Mouse (Mus musculus) embryonic stem cell, embryonic (primary cell): ENCODE measurements around the gene Il20rb.

Source experiments
- CTCF ChIA-PET, 4 experiments: fragments of 300-600 bp in 2 of 4; fragments of 350-600 bp in 2 of 4; sonication (Branson Sonifier 250); formaldehyde crosslinking; loops; one replicate each; lab custom pipeline; 2022; ENCODE audit warnings: inconsistent platforms in 2 of 4; lab: Charles Lee
- POLR2A ChIA-PET, 4 experiments: fragments of 300-600 bp in 2 of 4; fragments of 350-600 bp in 2 of 4; sonication (Branson Sonifier 250); formaldehyde crosslinking; loops; one replicate each; lab custom pipeline; 2022; ENCODE audit warnings: antibody characterized with exemption in 4 of 4, inconsistent platforms in 1 of 4; lab: Charles Lee

The Il20rb gene

DNA sequence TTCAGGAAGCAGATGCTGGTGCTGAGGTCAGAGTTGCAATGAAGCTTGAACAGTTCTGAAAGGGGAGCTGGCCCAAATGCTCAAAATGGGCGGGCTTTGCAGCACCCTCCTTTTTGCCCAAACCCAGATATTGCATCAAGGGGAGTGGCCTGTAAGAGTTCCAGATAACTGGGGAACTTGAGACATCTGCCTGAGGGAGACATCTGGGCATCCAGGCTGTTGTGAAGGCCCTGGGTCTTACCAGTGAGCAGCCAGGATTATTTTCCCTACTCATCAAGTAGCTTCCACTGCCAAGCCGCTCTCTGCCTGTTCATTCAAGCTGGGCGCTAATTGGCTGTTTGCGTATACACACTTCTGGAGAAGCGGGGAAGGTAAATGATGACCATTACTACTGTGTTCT is at the start of gene Il20rb:
Gene Il20rb (minus strand): TSS at position 358 of the 400 bp plus-strand sequence.
- CTCF ChIA-PET, result interaction anchor here in 2 of 4 experiments (0.5 to 0.6 kb wide), 2 partner anchors 38 to 159 kb away, joined by 4 to 6 read pairs; no protein-coding TSS in a partner anchor
- POLR2A ChIA-PET, result interaction anchor here in 3 of 4 experiments (0.9 to 1.9 kb wide), 3 partner anchors 10 to 157 kb away, joined by 3 to 8 read pairs (median 4); no protein-coding TSS in a partner anchor

DNA sequence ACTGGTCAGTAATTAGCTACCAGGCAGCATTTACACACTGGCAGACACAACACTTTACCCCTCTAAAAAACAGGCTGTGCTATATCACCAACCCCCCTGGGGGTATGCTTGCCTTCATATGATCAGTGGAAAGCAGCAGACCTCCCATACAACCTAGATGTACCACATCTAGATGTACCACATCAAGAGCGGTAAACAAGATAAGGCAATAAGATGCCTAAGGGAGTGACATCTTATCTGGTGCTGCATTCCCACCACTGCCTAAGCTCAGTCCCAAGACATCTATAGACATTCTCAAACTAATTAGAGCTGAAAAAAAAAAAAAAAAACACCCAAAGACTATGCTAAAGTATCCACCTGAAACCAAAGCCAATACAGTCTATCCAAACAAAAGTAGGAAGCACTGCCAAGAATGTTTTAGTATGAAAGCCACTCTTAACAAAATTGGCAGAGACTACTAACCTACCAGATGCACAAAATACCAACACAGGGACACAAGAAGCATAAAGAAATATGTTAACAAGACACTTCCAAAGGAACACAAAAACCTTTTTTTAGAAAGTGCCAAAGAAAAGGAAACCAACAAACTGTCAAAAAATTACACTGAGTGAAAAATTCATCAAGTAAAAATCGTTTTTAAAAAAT is 49.2 kb upstream of the Il20rb start:
- POLR2A ChIA-PET, result interaction anchor here (0.6 to 3.1 kb wide), 6 partner anchors 10 to 1567 kb away, joined by 3 to 15 read pairs (median 4); partner anchors contain the start of gene Nck1 (in 3 of the 4)
- CTCF ChIA-PET, result interaction anchor here in 3 of 4 experiments (0.6 to 1.4 kb wide), 7 partner anchors 10 to 339 kb away, joined by 3 to 8 read pairs (median 4); partner anchors contain the start of gene Nck1 (in 1 of the 3)

DNA sequence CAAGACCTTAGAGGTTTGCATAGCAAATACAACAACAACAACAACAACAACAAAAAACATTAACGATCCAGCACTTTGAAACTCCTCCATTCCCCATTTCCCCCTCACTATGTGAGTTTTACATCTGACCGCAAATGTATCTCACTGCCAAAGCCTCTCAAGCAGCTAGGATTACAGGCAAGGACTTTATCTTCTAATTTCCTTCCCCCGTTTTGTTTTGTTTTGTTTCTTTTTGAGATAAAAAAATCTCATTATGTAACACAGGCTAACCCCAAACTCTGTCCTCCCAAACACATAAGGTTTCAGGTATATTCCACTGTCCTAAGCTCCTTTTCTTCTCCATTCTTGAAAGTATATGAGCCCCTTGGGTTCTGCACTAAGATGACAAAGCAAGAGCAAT is 48.1 kb upstream of the Il20rb start:
- CTCF ChIA-PET, result interaction anchor here in 2 of 4 experiments (0.6 to 1.4 kb wide), 3 partner anchors 11 to 291 kb away, joined by 4 to 8 read pairs (median 4); partner anchors contain the start of gene Nck1 (in 1 of the 2)
- POLR2A ChIA-PET, result interaction anchor here in 3 of 4 experiments (0.6 to 3.1 kb wide), 5 partner anchors 9 to 500 kb away, joined by 4 to 15 read pairs (median 8); partner anchors contain the start of genes Nck1 (in 3 of the 3) and Pccb (in 1 of the 3)

DNA sequence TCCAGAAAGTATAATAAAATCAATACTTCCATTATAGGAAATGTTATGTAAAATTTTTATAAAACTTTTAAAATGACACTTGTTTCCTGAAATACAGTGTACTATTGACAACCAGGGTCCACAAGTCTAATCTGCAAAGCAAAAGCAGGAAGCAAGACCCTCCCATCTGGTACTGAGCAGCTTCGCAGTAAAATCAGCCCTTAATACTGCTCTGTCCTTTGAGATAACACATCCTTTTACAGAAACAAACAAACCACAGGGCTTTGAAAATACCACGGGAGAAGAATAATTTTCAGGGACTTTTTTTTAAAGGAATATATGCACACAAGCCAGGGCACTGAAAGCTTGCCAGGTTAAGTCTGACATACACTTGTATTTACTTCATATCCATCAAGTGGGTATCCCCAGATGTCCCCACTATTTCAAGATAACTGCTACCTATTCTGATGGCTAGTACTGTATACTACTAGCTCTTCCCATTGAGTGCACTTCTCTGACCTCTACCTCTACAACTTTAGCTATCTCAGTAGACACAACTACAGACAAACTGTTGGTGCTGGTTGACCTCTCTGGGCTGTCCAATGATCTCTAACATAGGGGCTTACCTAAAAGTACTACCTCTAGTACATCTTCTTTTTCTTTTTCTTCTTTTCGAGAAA is 46.4 kb upstream of the Il20rb start:
- ChIA-PET CTCF (interaction anchor here in 3 of 4 experiments (0.5 to 1.8 kb wide), 3 partner anchors 12 to 470 kb away, joined by 3 to 5 read pairs (median 5); no protein-coding TSS in a partner anchor), POLR2A (interaction anchor here in 3 of 4 experiments (0.7 to 2.1 kb wide), 10 partner anchors 8 to 230 kb away, joined by 3 to 14 read pairs (median 4); partner anchors contain the start of gene Nck1 (in 3 of the 3))

DNA sequence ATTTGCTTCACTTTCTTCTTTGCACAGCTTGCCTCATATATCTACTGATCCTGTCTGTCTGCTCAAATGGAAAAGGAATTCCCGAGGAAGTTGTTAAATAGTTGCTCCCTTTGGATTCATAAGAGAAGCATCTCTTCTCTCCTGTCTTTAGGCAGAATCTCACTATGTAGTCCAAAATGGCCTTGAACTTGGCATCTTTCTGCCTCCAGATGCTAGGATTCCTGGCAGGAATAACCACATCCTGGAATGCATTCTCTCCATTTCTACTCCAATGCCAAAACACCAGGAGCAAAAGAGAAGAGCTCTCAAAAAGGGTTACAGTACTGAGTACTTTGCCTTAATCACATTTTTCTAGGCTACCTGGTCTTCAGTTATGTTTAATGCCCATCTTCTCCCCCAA is 44.7 kb upstream of the Il20rb start:
- POLR2A ChIA-PET, result interaction anchor here in 1 of 4 experiments (1.1 to 1.4 kb wide), 3 partner anchors 10 to 112 kb away, joined by 3 to 4 read pairs (median 3); no protein-coding TSS in a partner anchor
- CTCF ChIA-PET, result no interaction called here

DNA sequence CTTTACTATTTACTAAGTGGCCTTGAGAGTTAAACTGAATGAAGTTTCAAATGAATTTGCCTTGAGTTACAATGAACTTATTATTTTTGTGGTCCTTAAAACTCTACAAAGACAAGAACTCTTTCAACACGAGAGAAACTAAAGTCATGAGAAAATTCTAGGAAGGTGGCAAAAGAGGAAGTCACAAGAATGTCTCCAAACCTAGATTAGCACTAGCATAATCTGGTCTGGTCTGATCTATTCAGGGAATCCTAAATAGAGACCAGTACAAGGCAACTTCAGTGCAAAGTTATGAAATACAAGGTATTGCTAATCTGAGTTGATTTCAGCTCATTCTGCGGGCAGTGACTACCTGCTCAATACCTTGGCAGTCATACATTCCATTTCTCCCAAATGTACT is 38.6 kb upstream of the Il20rb start:
- POLR2A ChIA-PET, result interaction anchor here in 2 of 4 experiments (0.6 to 2.6 kb wide), 4 partner anchors 8 to 230 kb away, joined by 3 to 10 read pairs (median 3); partner anchors contain the start of gene Nck1 (in 1 of the 2)
- CTCF ChIA-PET, result interaction anchor here in 1 of 4 experiments (1.1 kb wide), 1 partner anchor 71 kb away, joined by 3 read pairs; no protein-coding TSS in a partner anchor

DNA sequence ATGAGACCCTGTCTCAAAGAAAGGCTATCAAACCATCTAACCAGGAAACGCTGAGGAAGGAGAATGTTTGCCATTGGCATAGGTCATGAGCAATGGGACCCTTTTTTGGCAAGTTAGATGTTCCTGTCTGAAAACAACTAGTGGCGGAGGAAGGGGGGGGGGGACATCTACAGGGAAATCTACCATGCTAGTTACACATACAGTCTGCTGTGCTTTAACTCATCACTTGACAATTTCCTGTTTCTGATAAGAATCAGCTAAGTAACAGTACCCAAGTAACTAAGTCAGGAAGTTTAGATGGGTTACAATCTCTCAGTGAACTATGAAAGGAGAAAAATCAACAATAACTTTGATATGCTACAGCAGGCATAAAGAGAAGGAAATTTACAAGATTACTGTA is 35.4 kb upstream of the Il20rb start:
- CTCF ChIA-PET, result no interaction called here
- POLR2A ChIA-PET, result interaction anchor here in 1 of 4 experiments (1.3 to 1.7 kb wide), 2 partner anchors 11 to 18 kb away, joined by 3 to 4 read pairs; no protein-coding TSS in a partner anchor

DNA sequence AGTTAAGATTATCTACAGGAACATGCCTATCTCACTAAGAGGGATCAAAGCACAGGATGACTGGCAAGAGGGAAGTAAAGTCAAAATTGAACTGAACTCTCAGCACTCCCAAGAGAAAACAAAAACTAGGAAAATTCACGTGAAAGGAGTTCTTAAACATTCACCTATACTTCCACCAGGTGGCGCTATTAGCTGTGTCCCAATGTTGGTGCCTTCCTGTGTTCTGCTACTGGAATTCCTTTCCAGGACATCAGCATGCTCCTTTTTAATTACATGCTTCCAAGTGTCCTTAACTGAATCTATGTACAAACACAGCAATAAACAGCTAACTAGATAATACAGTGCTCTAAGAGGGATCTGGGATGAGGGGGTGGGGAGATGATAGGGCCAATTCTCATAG is 34.0 kb upstream of the Il20rb start:
- ChIA-PET POLR2A (interaction anchor here (0.5 to 1.7 kb wide), 10 partner anchors 11 to 672 kb away, joined by 3 to 10 read pairs (median 3); partner anchors contain the start of gene Nck1 (in 1 of the 4)), CTCF (interaction anchor here (0.6 to 1.6 kb wide), 34 partner anchors 12 to 639 kb away, joined by 3 to 17 read pairs (median 4); partner anchors contain the start of gene Nck1 (in 3 of the 4))

DNA sequence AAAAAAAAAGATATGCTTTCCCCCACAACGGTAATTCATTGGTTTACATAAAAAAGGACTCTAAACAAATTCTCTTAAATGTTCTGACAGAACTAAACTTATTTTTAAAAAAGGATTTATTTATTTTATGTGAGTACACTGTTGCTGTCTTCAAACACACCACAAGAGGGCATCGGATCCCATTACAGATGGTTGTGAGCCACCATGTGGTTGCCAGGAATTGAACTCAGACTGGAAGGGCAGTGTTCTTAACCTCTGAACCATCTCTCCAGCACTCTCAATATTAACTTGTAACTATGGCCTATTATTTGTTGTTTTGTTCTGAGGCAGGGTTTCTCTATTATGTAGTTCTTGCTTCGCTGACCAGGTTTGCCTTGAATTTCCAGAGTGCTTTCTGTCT is 33.4 kb upstream of the Il20rb start:
- CTCF ChIA-PET, result interaction anchor here (0.5 to 1.6 kb wide), 20 partner anchors 13 to 885 kb away, joined by 3 to 17 read pairs (median 4); partner anchors contain the start of gene Nck1 (in 3 of the 4)
- POLR2A ChIA-PET, result interaction anchor here in 3 of 4 experiments (1.0 to 1.7 kb wide), 4 partner anchors 16 to 123 kb away, joined by 3 to 10 read pairs (median 5); no protein-coding TSS in a partner anchor

DNA sequence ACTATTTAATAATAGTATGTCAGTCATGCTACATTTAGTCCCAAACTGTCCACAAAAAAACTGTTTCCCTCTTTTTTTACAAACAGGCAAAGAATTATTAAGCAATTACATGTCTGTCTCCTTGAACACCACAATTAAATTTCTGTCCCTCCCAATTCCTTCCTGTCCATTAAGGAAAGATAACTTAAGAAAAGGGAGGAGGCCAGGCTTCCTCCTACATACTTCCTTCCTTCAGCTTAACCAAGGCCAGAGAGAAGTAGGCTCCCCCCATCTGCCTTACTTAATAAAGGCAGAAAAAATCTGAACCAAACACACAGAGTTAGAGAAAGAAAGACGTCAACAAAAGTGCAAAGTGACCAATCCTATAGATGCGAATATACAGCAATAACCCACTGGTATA is 21.0 kb upstream of the Il20rb start:
- POLR2A ChIA-PET, result interaction anchor here in 2 of 4 experiments (0.8 to 1.8 kb wide), 4 partner anchors 89 to 496 kb away, joined by 3 to 5 read pairs (median 4); no protein-coding TSS in a partner anchor
- CTCF ChIA-PET, result interaction anchor here in 2 of 4 experiments (0.6 to 0.7 kb wide), 2 partner anchors 233 to 402 kb away, joined by 3 to 4 read pairs; no protein-coding TSS in a partner anchor

DNA sequence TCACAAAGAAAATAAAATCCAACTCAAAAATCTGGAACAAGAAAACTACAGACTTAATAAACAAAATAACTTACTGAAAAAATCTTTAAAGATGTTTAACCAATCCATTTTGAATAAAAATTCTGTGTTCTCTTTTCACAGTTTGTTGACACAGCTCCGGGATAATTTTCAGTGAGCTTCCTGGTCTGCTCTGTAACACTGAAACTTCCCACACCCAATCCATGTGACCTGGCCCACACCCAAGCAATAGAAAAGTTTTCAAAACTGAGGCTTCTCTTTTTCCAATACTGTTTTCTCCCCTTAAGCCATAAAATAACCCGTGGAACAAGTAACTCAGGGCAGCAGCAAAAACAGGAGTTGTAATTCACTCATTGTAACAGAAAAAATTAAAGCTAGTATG is 20.1 kb upstream of the Il20rb start:
- ChIA-PET CTCF (interaction anchor here in 2 of 4 experiments (0.5 to 1.7 kb wide), 3 partner anchors 14 to 1080 kb away, joined by 3 to 11 read pairs (median 7); no protein-coding TSS in a partner anchor), POLR2A (interaction anchor here in 2 of 4 experiments (0.7 to 1.8 kb wide), 2 partner anchors 20 to 136 kb away, joined by 3 to 5 read pairs; no protein-coding TSS in a partner anchor)

DNA sequence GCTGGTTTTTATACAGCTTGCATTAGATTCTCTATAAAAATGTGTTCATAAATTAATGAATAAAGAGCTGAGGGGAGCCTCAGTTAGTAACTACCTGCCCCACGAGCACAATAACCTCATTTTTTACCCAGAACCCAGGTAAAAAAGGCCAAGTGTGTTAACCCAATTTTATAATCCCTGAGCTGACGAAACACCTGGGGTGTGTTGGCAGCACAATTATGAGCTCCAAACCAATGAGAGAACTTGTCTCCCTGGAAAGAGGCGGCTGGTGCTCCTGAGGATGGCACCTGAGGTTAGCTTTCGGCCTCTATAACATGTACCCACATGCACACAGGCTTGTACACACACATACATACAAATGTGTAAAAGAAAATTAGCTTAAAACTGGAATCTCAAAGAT is 18.9 kb upstream of the Il20rb start:
- CTCF ChIA-PET, result interaction anchor here in 2 of 4 experiments (1.2 to 1.7 kb wide), 2 partner anchors 15 kb away, joined by 4 to 7 read pairs; no protein-coding TSS in a partner anchor
- POLR2A ChIA-PET, result interaction anchor here in 1 of 4 experiments (0.7 to 1.0 kb wide), 2 partner anchors 9 to 40 kb away, joined by 3 read pairs; partner anchors contain the start of gene Nck1

DNA sequence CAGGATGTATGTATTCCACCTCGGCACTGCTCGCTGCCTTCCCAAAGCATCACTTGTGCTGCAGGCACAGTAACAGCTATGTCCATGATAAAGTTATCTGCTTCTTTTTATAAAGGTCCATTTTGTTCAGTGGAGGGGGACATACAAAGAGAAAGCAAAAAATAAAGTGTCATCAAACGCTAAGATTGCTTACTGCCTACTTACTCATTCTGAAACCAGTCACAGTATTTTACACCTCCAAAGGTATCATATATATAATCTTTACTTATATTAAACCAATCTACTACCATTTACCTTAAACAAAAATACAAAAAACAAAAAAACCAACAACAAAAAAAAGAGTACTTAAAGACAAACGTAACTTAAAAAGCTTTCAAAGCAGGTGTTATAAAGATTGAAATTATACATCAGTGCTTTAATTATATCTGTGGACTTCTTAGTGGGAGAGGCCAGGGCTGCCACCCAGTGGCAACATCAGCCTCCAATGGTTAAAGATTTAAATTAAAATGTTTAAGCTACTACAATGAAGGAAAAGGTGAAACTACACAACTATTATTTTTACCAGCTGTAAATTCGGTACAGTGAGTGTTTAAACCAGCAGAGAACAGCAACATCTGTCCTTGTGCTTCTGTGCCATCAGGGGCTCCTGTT is 7.1 kb upstream of the Il20rb start:
- CTCF ChIA-PET, result interaction anchor here in 2 of 4 experiments (0.5 to 1.3 kb wide), 2 partner anchors 27 to 44 kb away, joined by 5 to 9 read pairs; no protein-coding TSS in a partner anchor
- POLR2A ChIA-PET, result interaction anchor here in 2 of 4 experiments (0.6 to 0.8 kb wide), 2 partner anchors 17 to 18 kb away, joined by 4 read pairs; no protein-coding TSS in a partner anchor

DNA sequence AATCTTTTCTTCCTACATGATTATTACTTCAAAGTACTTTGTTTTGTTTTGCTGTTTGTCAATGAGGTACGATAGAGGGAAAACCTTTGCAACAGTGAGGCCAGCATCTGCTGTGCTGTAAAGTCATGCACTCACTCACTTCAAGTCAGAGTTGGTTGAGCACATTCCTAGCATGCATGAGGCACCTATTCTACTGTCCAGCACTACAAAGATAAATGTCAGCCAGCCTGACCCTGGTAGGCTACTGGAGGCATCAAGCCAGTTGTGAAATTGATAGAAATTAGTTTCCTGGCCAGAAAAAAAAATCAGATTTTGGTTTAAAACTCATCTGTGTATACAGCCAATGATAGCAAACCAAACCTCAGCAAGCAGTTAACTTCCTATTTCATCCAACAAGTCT is 4.8 kb upstream of the Il20rb start:
- ChIA-PET CTCF (no interaction called here), POLR2A (no interaction called here)

DNA sequence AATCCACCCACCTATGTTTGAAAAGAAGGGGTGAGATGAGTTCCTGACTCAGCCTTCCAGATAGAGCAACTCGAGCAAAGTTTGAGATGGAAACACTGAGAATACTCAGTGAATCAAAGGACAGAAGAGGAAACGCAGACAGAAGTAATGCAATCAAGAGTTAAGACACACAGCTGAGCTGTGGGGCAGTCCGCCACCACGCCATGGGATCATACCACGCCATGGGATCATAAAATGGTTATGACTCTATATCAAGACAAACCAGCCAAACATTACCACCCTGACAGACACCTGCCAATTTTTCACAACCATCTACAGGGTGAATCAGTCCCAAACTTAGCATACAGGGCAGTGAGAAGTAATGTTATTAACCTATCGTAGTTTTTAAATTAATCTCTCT is 2.4 kb upstream of the Il20rb start:
- ChIA-PET CTCF (no interaction called here), POLR2A (interaction anchor here in 1 of 4 experiments (1.1 kb wide), 1 partner anchor 9 kb away, joined by 4 read pairs; no protein-coding TSS in a partner anchor)

DNA sequence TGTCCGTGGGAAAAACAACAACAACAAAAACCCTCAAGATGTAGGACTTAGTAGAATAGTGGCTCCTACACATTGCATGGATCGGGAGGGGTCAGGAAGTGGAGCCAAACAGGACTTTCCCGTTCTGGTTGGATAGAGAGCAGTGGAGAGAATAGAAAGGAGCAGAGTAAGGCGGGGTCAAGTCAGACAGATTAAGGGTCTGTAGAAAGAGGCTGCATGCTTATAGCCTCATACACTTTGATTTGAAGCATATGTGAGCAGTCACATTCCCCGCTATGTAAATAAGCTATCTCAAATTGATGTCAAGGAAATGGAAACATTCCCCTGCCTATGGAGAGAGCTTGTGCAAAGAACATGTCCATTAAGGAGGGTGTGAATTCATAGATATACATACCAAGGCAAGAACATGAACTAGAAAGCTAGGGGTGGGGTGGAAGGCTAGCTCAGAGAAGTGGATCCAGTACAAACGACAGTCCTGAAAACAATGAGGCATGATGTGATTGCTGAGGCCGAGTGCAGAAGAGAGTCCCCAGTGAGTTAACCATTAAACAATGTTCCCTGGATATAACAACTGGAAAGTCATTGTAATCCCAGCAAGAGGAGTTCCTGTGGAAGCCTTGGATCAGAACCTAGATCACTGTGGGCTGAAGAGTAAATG is 1.6 kb upstream of the Il20rb start:
- CTCF ChIA-PET, result interaction anchor here in 3 of 4 experiments (0.6 to 2.0 kb wide), 3 partner anchors 32 to 509 kb away, joined by 3 to 4 read pairs (median 3); no protein-coding TSS in a partner anchor
- POLR2A ChIA-PET, result interaction anchor here in 1 of 4 experiments (1.1 kb wide), 1 partner anchor 10 kb away, joined by 4 read pairs; no protein-coding TSS in a partner anchor
